Mouse (Mus musculus) layer of hippocampus, adult 11-12 months (tissue): ENCODE measurements around the gene Plxna4.

Source experiments
- DNase-seq: peaks from one replicate; pipeline ENCODE4 v3.0.0; 2022; ENCODE audit warnings: low spot score

Plxna4 gene

GRCm38 (mm10) chr6:32406316-32407095 is 181.5 kb downstream of the Plxna4 start:
- peak; percentile 60 for DNase-seq

DNA sequence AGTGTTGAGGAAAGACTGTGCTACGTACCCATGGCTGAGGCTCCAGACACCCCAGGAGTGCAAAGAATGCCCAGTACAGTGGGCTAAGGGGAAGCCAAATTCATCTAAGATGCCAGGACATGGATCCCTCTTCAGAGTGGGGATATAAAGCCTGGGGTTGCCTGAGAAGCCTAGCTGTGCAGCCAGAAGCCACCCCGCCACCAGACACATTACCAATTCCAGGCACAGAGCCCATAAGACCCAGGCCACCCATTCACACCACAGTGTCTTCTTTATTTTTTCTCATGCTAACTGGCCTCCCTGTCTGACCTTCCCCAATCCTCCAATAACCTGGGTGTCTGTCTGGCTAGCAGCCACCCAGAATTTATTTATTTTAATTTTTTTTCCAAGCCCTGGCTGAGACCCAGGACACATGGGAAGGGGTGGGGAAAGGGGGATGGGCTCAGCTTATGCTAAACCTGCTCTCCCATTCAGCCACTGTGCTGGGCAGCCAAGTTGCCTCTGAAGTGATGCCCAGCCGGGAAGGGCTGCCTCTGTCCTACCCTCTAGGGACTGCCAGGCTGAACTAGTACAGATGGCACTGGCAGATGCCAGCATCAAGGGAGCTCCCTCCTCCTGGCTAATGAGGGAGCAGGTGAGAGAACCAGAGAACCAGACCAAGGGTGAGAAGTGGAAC is 185.3 kb downstream of the Plxna4 start:
- peak; percentile 20 for DNase-seq

GRCm38 (mm10) chr6:32398261-32398660 is 189.7 kb downstream of the Plxna4 start:
- DNase-seq: no peak

DNA sequence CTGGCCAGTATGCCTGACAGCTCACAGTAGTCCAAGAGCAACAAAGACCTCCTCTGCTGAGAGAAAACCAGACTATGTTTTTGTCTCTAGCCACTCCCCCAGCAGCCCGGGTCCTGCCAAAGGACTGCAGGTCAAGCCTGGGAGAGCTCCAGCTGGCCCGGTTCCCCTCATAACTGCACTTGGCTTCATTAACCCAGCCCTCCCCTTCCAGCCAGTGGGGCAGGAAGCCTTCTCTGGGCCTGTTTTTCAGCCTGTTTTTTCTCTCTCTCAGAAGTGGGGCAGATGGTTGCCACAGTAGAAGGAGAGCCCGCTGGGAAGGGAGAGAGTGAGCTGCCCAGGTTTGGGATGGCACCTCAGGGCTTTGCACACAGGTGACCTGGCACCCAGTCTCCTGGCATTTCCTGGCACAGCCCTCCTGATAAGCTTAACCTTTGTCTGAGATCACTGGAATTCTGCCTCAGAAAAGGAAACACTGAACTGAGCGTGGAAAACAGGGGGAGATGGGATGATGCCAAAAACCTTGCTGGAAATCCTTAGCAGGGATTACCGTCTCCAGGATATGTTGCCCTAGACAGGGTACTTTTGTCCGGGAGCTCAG is 190.8 kb downstream of the Plxna4 start:
- peak; percentile 65 for DNase-seq

- DNase-seq: no peak
Measured at GRCm38 (mm10) chr6:32395415-32395814, 192.6 kb downstream of the Plxna4 start.

DNA sequence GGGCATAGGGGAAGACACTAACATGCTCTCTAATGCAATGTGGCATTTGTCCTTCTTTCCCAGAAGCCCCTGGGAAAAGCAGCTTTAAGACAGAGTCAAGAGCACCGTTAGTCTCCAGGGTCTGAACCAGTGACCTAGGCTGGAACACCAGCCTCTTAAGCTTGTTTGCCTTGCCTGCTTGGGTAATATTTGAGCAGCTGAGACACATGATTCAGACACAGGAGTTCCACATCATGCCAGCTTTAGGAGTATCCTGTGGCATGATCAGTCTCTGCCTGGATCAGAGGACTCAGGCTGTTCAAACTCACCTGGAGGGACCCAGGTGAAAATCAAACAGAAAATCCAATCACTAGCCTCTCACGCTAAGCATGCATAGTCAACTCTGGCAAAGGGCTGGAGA is 195.7 kb downstream of the Plxna4 start:
- DNase-seq: no peak

DNA sequence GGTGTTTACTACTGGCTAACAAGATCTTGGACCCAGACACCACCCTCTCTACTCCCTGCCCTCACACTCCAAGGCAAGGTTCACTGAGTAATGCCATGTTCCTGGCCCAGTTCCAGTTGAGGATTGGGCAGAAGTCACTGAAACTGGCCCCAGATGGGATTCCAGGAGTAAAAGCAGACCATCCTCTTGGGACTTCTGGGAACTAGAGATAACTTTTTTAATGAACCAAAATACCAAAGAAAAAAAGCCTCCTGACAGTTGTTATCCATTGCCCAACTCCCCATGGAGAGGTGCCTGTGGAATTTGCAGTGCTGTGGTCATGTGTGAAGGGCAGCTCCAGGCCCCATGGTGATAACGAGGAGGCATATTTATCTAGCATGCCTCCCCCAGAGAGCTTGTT is 199.7 kb downstream of the Plxna4 start:
- DNase-seq: no peak

GRCm38 (mm10) chr6:32386915-32387314 is 201.1 kb downstream of the Plxna4 start:
- no peak for DNase-seq

GRCm38 (mm10) chr6:32384937-32385336 is 203.1 kb downstream of the Plxna4 start:
- DNase-seq: no peak

GRCm38 (mm10) chr6:32384423-32384822 is 203.6 kb downstream of the Plxna4 start:
- DNase-seq: no peak

DNA sequence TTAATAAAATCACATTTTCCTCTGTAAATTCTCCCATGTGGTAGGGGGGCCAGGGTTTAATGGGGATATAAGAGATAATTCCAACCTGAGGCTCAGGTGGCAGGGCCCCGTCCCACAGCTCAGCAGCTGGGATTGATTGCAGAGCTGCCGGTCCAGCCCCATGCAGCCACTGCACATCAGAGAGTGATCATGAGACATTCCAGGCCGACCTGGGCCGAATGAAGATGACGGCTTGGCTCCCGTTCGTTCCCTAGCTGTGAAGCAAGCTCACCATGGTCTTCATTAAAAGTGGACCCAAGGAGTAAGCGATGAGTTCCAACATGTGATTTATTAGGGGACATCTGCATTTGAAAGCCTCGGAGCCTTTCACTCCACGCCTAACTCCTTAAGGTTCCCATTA is 206.5 kb downstream of the Plxna4 start:
- no peak for DNase-seq

- peak; percentile 27 for DNase-seq
Measured at GRCm38 (mm10) chr6:32377181-32377580, 210.8 kb downstream of the Plxna4 start.

DNA sequence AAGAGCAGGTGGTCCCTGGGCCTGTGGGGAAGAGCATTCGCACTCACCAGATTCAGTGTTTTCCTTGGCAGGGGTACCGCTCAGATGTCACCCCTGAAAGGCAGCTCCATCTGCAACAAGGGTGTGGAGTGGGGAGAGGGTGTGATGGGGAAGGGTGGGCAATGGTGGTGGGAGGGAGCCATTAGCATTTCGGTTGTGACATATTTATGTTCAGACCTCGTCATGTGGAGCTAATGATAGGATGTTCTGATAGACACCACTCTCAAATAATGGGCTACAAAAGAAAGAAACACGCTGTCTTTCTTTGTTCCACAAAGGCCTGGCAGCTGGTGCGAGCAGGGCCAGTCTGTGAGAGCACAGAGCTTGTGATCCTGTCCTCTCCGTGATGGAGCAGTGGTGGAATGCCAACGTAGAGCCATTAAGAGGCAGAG is 214.0 kb downstream of the Plxna4 start:
- peak; percentile 26 for DNase-seq

- no peak for DNase-seq
Measured at GRCm38 (mm10) chr6:32369092-32369491, 218.9 kb downstream of the Plxna4 start.

GRCm38 (mm10) chr6:32368408-32368807 is 219.6 kb downstream of the Plxna4 start:
- DNase-seq: no peak

DNA sequence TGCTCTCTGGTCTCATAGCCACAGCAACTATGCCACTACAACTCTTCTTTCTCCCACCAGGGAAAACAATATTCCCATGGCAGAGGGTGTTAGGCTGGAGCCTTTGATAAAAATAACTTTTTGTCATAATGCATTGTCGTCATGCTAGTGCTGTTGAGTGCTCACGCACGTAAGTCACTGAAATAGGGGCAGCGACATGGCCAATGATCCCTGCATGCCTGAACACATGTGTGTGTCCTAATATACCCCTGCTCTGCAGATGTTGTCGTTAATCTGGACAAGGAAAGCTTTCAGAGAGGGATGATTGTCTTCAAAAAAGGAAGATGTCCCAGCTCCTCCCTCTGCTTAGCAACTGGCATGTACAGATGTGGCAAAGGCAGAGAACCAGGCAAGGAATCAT is 223.1 kb downstream of the Plxna4 start:
- no peak for DNase-seq

DNA sequence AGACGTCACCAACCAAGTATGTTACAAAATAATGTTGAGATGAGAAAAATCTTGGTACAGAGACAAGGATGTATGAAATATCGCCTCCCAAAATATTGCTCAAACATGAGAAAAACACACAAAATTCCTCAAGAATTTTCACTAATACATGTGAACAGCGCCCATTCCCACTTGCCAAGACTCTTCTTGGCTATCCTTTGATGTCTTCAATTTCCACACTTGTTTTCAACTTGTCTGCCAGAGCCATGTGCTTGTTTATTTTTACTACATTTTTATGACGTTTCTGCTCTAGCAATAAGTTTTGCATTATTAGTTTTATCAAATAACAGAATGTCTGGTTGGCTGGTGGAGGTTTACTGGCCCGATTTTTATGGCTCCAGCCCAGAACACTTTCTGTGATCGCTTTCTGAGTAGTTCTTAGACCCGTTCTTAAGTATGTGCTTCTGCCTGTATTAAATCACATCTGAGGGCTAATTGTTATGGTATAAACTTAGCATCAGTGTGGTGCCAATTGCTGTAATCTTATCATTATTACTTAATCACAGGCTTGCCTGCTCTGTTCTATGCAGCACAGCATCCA is 224.4 kb downstream of the Plxna4 start:
- DNase-seq: no peak

GRCm38 (mm10) chr6:32362421-32362820 is 225.6 kb downstream of the Plxna4 start:
- DNase-seq: no peak

GRCm38 (mm10) chr6:32359675-32360074 is 228.3 kb downstream of the Plxna4 start:
- DNase-seq: no peak

- DNase-seq: no peak
Measured at GRCm38 (mm10) chr6:32357497-32357896, 230.5 kb downstream of the Plxna4 start.

- no peak for DNase-seq
Measured at GRCm38 (mm10) chr6:32355559-32355958, 232.4 kb downstream of the Plxna4 start.

- no peak for DNase-seq
Measured at GRCm38 (mm10) chr6:32348996-32349395, 239.0 kb downstream of the Plxna4 start.

- no peak for DNase-seq
Measured at GRCm38 (mm10) chr6:32348126-32348525, 239.9 kb downstream of the Plxna4 start.
